Comparison of ENCODE assay signal across 26 mouse cellular contexts in the genomic region with DNA sequence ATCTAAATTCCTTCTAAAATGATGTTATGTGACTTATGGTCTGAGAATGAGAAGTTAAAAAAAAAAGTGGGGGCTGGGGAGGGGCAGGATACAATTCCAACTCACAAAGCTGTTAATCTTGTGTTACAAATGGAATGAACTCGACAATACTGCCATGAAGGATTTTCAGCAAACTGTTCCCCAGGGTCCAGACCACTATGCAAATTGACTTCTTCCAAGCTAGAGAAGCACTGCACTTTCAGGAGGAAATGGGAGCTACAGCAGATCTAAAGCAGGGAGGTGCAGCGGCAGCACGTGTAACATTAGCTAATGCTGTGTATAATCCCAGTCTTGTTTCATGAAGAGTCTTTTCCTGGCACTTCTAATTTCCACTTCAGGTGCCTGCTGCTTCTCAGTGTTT. TPM values are rescaled to one million over a fixed set of nuclear protein-coding genes. Genes with fewer than 3 reads are reported as not detected.
DNase-seq lines count a peak whose midpoint lies in the region; ATAC-seq and TF ChIP-seq lines count a peak whose summit lies in the region.
"Had no signal": no experiment of that assay in that cellular context is flagged by ENCODE, and none has a peak within 500 bp of the region (broad histone marks: within the 10 kb centered on the region; RNA-seq: fewer than 3 reads in every experiment).

No protein-coding gene starts in this region.

- no peak for TF ChIP-seq POLR2A in lung, adult 2 months (IDR thresholded peaks at IDR 0.05; ENCODE audit: borderline replicate concordance, extremely low read depth, low read depth, low read length)

- no peak for TF ChIP-seq CTCF in hindbrain, postnatal 0 days (IDR thresholded peaks at IDR 0.05; ENCODE audit: low read depth)
- no peak for TF ChIP-seq CTCF in left cerebral cortex, adult 2 months (IDR thresholded peaks at IDR 0.05)
- no peak for TF ChIP-seq CTCF in lung, adult 2 months (IDR thresholded peaks at IDR 0.05; ENCODE audit: insufficient read depth, low read length)

- H3K27ac ChIP-seq in hindbrain, postnatal 0 days = no peak overlapping the region
- no peak overlapping the region for H3K27ac ChIP-seq in hindbrain, embryonic 13.5 days
- H3K27ac ChIP-seq in left cerebral cortex, adult 2 months = peak overlapping the region; percentile 38; the same call in 1 of the 2 replicates
- peak overlapping the region; percentile 59; the same call in 1 of the 2 replicates for H3K27ac ChIP-seq in neural tube, embryonic 13.5 days (replicated peaks)
- no peak overlapping the region for H3K27ac ChIP-seq in neural tube, embryonic 15.5 days (replicated peaks)
- H3K27ac ChIP-seq: forebrain, embryonic 10.5 days; heart, adult 2 months; hindbrain, embryonic 14.5 days; liver, embryonic 14.5 days had no signal

- H3K4me2 ChIP-seq in hindbrain, postnatal 0 days (ENCODE audit: low read depth, low read length) = no peak overlapping the region
- no peak overlapping the region for H3K4me2 ChIP-seq in hindbrain, embryonic 13.5 days
- no peak overlapping the region for H3K4me2 ChIP-seq in neural tube, embryonic 13.5 days
- no peak overlapping the region for H3K4me2 ChIP-seq in neural tube, embryonic 15.5 days
- H3K4me2 ChIP-seq: heart, embryonic 12.5 days; hindbrain, embryonic 14.5 days; lung, embryonic 14.5 days had no signal

- intact Hi-C loops in left cerebral cortex, adult 2 months (cut with DNase I) = loop anchor here (2.0 to 5.0 kb wide), 3 partner anchors 40 to 189 kb away; no protein-coding TSS in a partner anchor

- H3K4me3 ChIP-seq in hindbrain, postnatal 0 days (ENCODE audit: low read length) = no peak overlapping the region
- no peak overlapping the region for H3K4me3 ChIP-seq in hindbrain, embryonic 13.5 days
- no peak overlapping the region for H3K4me3 ChIP-seq in left cerebral cortex, adult 2 months
- H3K4me3 ChIP-seq in neural tube, embryonic 13.5 days = no peak overlapping the region
- H3K4me3 ChIP-seq in neural tube, embryonic 15.5 days (replicated peaks) = no peak overlapping the region
- H3K4me3 ChIP-seq in lung, adult 2 months (replicated peaks; ENCODE audit: extremely low read depth, low read depth, low read length) = no peak overlapping the region
- H3K4me3 ChIP-seq: forebrain, embryonic 10.5 days; heart, adult 2 months; heart, embryonic 12.5 days had no signal

- H3K4me1 ChIP-seq in hindbrain, postnatal 0 days (ENCODE audit: insufficient read depth, low read length) = no peaks in the 10 kb centered on the region
- H3K4me1 ChIP-seq in hindbrain, embryonic 13.5 days (replicated peaks) = peaks cover 5% of the 10 kb centered on the region
- peaks cover 21% of the 10 kb centered on the region for H3K4me1 ChIP-seq in neural tube, embryonic 13.5 days (replicated peaks)
- peaks cover 8% of the 10 kb centered on the region for H3K4me1 ChIP-seq in neural tube, embryonic 15.5 days
- no peaks in the 10 kb centered on the region for H3K4me1 ChIP-seq in lung, adult 2 months (ENCODE audit: control insufficient read depth, insufficient read depth, low read length)

- ATAC-seq in hindbrain, postnatal 0 days = no peak
- no peak for ATAC-seq in hindbrain, embryonic 13.5 days (ENCODE audit: low FRiP score)
- no peak for ATAC-seq in neural tube, embryonic 13.5 days (ENCODE audit: low read depth)
- ATAC-seq in neural tube, embryonic 15.5 days (ENCODE audit: low FRiP score) = no peak
- ATAC-seq: forebrain, postnatal 0 days; inflammation-experienced regulatory T-cells, adult 6 months had no signal

- no peaks in the 10 kb centered on the region for H3K27me3 ChIP-seq in hindbrain, postnatal 0 days (ENCODE audit: insufficient read depth, low read length)
- H3K27me3 ChIP-seq in hindbrain, embryonic 13.5 days = no peaks in the 10 kb centered on the region
- H3K27me3 ChIP-seq in neural tube, embryonic 13.5 days = no peaks in the 10 kb centered on the region
- no peaks in the 10 kb centered on the region for H3K27me3 ChIP-seq in neural tube, embryonic 15.5 days (replicated peaks)
- H3K27me3 ChIP-seq: heart, embryonic 12.5 days had no signal

- 0 out of 2 replicates have a peak overlapping the region, but pooled peaks have one; percentile 17 for H3K9ac ChIP-seq in hindbrain, postnatal 0 days (replicated peaks; ENCODE audit: low read length)
- no peak overlapping the region for H3K9ac ChIP-seq in hindbrain, embryonic 13.5 days
- H3K9ac ChIP-seq in neural tube, embryonic 13.5 days = no peak overlapping the region
- H3K9ac ChIP-seq in neural tube, embryonic 15.5 days (replicated peaks) = no peak overlapping the region
- H3K9ac ChIP-seq: forebrain, postnatal 0 days; heart, embryonic 12.5 days; hindbrain, embryonic 14.5 days; liver, embryonic 14.5 days; lung, embryonic 14.5 days had no signal

- 65% methylated on average over 3 of the region's 3 CpGs for WGBS in hindbrain, postnatal 0 days
- 52% methylated on average over 3 of the region's 3 CpGs for WGBS in hindbrain, embryonic 13.5 days
- WGBS in neural tube, embryonic 13.5 days = 28% methylated on average over 3 of the region's 3 CpGs
- 37% methylated on average over 3 of the region's 3 CpGs for WGBS in neural tube, embryonic 15.5 days
- 58% methylated on average over 3 of the region's 3 CpGs for WGBS in lung, adult 2 months

- H3K36me3 ChIP-seq in hindbrain, postnatal 0 days (ENCODE audit: insufficient read depth, low read length) = no peaks in the 10 kb centered on the region
- H3K36me3 ChIP-seq in hindbrain, embryonic 13.5 days = no peaks in the 10 kb centered on the region
- peaks cover 2% of the 10 kb centered on the region; the same call in 1 of the 2 replicates for H3K36me3 ChIP-seq in neural tube, embryonic 13.5 days
- no peaks in the 10 kb centered on the region for H3K36me3 ChIP-seq in neural tube, embryonic 15.5 days

- DNase-seq in hindbrain, postnatal 0 days (ENCODE audit: low spot score) = no peak
- no peak for DNase-seq in left cerebral cortex, adult 2 months (ENCODE audit: extremely low spot score in 1 of 2, low spot score in 2 of 2)
- no peak for DNase-seq in left cerebral cortex, adult 8-10 months (ENCODE audit: low spot score in 2 of 2)
- no peak for DNase-seq in lung, adult 2 months
- DNase-seq: adrenal gland, postnatal 14 days; cerebellum, adult 11-12 months; cerebellum, adult 9-11 months; forebrain, postnatal 0 days; heart, adult 2 months; heart, postnatal 4 days; kidney, adult 18-20 months; kidney, postnatal 25 days; layer of hippocampus, postnatal 36 days; liver; lung, embryonic 14.5 days; lung, postnatal 14 days; thymus, adult 2 months; thymus, postnatal 36 days had no signal

- 0 out of 2 replicates have a peak, but pooled peaks cover under 1% of the 10 kb centered on the region for H3K9me3 ChIP-seq in hindbrain, postnatal 0 days (ENCODE audit: low read length)
- peaks cover 2% of the 10 kb centered on the region; the same call in 1 of the 2 replicates for H3K9me3 ChIP-seq in hindbrain, embryonic 13.5 days
- peaks cover 2% of the 10 kb centered on the region; the same call in 1 of the 2 replicates for H3K9me3 ChIP-seq in neural tube, embryonic 13.5 days
- H3K9me3 ChIP-seq in neural tube, embryonic 15.5 days (replicated peaks) = peaks cover 2% of the 10 kb centered on the region; the same call in 1 of the 2 replicates
- H3K9me3 ChIP-seq: heart, embryonic 12.5 days had no signal

RNA-seq across cellular contexts. Expression of gene Nlk, which starts 55.0 kb away (rescaled TPM):
- 30.4 and 36.7 TPM in 2 replicates for total RNA-seq in hindbrain, postnatal 0 days (2014; rRNA removed)
- 20.0 and 20.6 TPM in 2 replicates for polyA plus RNA-seq in hindbrain, postnatal 0 days (2015; fragmentation: Nextera tagmentation; extraction: Ambion mirVana)
- 29.9 and 31.8 TPM in 2 replicates for polyA plus RNA-seq in hindbrain, embryonic 13.5 days (2015; fragmentation: Nextera tagmentation; extraction: Ambion mirVana)
- 100 to 1,000 TPM; 115 to 118 TPM for total RNA-seq in left cerebral cortex, adult 2 months (2021)
- 10 to 100 TPM; 84.1 to 92.5 (median 87.6) TPM for total RNA-seq in left cerebral cortex, adult 8-10 months (2022)
- 30.0 and 33.9 TPM in 2 replicates for polyA plus RNA-seq in neural tube, embryonic 13.5 days (2015; fragmentation: Nextera tagmentation; extraction: Ambion mirVana)
- polyA plus RNA-seq in neural tube, embryonic 15.5 days (2015; fragmentation: Nextera tagmentation; extraction: Ambion mirVana) = 21.1 and 25.4 TPM in 2 replicates
- polyA plus RNA-seq in lung, adult 2 months (2012; rRNA removed) = 24.3 and 26.4 TPM in 2 replicates

Comparison
In these comparisons a context has a peak if more than half of its experiments do, and no peak if none do; other contexts are left out.
1. H3K27ac ChIP-seq: peak in left cerebral cortex, adult 2 months (single experiment) and neural tube, embryonic 13.5 days (single experiment); none in hindbrain, postnatal 0 days (single experiment), hindbrain, embryonic 13.5 days (single experiment) and neural tube, embryonic 15.5 days (single experiment).